Mouse (Mus musculus) urinary bladder, adult 2 months (tissue): ENCODE measurements at regions not wholly inside any gene's neighbourhood (a gene's known extent, or its start where the extent isn't known, plus 50 kb on each side); places are given as distances from the start of the nearest gene placed in this dataset.

Source experiments
- DNase-seq: peaks from one replicate; pipeline ENCODE4 v3.0.0; 2022; ENCODE audit warnings: low spot score

DNA sequence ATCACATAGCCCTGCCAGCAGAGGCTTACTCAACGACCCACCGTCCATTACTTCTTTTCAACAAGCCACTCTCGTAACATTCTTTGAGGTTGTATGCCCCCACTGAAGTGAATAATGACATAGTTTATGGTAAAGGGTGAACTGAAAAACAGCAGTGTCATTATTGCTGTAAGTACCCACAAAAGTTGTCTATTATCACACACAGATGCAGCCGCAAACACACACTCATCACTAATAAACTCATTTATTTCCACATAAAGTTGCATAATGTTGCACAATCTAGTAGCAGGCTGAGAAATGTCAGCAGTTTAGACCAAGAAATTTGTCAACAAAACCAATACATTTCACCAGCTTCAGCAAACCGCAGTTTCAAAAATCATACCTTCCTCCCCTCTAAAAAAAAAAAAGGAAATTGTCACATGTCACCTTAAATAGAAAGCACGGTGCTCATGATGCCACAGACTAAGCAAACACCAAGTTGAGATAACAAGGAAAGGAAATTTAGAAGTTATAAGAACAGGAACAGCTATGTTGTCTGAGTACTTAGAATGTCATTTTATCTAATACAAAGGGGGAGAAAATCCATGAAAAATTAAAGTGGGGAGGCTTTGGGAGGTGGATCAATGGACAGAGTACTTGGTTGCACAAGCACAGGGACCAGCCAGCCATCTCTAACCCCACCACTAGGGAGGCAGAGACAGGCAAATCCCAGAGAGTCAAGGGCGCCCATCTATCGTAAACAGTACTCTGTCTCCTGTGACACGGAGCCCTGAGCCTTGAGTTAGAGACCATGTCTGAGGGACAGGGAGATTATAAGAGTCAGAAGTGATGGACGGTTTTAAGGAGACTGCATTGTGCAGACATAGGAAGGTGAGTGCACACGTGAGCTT is 195.9 kb downstream of the Hlx start:
- DNase-seq = no peak

DNA sequence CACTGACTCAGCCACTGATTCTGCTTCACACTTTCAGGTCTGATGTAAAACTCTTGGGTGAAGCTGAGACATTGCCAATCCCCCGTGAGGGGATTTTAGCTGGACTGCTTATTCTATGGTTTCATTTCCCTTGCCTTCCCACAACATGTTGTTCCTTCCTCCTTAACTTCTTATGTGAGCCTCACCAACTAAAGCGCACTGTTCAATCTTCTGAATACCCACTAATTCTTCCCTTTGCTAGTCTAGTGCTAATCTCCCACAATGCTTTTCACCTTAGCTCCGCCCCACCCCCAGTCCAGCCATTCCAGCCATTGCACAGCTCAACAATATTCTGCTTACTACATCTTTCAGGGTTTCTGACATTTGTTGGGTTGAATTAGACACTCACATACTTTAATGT is 196.7 kb downstream of the Hlx start:
- no peak for DNase-seq

DNA sequence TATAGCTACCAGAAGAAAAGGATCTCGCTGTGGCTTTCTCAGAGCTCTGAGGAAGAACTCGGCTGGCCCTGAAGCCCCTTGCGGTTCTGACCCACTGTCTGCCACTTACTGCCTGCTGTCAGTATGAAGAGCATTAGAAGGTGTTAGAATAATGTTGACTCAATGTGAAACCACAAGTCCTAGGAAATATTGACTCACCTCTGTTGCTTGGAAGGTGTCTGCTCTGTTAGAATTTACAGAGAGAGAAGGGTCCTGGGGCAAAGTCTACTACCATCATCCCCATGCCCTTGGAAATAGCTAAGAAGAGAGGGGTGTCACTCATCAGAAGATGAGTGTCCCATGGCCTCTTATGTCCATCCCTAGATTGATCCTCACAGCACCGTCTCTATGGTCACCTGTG is 197.9 kb downstream of the Hlx start:
- DNase-seq = no peak

DNA sequence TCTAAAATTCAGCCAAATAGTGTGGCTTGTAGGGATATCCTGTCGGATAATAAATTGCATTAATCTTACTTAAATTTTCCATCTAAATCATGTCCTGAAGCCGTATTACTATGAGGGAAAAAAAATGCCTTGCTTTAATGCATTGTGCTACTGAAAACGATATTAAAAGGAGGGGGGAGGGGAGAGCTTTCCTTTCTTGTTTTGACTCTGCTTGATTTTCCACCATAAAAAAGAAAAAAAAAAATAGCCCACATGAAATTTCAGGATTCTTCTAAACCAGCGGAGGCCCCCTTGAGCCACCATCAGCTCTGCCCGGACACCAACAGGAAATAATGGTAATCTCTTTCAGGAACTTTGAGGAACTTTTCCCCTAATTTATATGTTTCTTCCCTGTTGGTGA is 198.5 kb downstream of the Hlx start:
- DNase-seq = no peak

DNA sequence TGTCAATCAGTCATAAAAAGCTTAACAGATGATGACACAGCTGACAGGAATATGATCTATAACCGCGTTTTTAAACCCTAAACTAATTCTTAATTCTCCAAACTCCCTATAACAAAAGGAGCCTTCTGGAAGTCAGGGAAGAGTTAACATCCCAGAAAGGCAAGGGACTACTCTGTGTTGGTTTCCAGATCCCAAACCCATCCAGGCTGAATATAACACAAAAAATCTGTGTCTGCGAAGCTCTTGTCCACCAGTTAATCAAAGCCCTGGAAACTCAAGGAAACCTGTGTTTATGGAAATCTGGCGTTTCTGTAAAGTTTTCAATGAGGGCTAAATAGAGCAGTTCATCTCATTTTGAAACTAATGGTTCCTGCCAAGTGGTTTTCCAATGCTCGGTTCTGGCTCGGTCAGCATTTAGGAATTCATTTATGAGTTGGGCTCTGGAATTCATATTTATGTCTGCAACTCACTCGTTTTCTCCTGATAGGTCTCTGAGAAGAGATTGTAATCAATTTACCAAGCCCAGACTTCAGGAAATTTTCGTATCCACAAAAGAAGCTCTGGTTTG is 199.8 kb downstream of the Hlx start:
- DNase-seq = no peak

DNA sequence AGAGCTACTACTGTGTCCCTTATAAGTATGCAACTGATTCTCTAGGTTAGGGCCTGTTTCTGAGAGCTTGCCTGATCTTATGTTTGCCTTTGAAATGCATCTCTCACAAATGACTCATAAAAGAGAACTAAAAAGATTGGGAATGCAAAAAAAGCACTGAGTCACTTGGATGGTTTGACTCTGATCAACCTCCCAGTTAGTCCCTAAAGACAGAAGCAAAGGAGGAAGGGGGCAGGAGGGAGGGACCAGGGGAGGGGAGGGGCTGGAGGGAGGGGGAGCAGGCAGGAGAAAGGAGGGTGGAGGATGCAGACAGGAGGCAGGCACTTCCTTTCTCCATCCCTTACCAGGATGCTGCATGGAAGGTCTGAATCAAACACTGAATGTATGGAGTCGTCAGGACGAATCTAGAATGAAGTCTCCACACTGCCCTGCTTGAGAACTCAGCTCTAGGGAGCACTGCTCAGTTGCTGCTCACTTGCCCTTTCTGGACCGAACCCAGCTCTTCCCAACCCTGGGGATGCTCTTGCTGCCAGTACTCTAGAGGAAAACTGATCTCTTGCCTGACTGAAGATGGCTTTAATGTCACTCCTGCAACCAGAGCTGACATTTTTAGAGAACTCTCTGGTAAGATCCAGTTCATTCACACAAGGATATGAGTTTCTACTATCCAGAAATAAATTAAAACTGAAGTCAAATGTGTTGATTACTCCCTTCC is 201.7 kb downstream of the Hlx start:
- no peak for DNase-seq

DNA sequence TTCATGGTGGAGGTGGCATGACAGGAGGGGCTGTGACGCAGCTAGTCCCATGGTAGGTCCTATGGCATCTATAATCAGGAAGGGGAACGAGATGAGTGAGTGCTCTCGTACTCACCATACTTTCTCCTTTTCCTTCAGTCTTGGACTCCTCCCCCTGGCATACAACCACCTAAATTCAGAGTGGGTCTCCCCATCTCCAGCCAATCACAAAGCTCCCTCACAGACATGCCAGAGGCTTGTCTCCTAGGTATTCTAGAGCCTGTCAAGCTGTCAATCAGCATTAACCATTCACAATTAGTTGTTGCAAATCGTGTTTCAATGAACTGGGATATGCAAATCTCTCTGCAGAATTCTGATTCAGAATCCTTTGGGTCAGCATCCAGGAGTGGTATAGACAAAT is 206.7 kb downstream of the Hlx start:
- no peak for DNase-seq

DNA sequence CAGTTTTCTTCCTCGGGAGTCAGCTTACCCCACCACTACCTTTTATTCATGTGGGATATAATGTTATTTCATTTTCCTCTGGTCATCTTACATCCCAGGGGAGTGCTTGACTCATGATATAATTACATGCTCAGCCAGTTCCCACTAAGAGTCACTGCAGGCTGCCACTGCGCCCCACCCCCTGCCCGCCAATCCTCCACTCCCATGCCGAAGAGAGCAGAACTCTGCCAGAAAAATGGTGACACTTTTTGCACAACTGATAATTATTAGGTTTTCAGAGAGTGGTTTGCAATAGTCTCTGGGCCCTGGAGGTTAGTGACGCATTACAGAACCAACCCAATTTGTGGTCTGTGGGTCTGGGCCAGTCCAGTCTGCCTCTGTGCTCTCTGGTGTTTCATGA is 212.9 kb downstream of the Hlx start:
- DNase-seq = no peak

DNA sequence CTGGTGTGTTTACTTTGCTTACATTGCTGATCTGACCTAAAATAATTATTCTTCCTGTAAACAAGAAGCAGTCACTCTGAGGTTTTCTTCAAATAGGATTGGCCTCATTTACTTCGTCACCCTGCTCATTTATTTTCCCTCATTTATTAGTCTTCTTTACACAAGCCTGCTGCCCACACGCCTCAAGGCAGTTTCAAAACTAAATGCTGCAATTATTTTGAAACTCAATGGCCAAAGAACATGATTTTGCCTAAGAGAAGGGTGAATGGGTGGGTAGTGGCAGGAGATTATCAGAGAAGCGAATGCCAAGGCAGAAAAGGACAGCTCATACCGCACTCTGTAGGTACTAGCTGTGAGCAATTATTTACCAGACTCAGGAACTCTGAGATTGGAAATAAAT is 227.8 kb downstream of the Hlx start:
- DNase-seq = no peak

DNA sequence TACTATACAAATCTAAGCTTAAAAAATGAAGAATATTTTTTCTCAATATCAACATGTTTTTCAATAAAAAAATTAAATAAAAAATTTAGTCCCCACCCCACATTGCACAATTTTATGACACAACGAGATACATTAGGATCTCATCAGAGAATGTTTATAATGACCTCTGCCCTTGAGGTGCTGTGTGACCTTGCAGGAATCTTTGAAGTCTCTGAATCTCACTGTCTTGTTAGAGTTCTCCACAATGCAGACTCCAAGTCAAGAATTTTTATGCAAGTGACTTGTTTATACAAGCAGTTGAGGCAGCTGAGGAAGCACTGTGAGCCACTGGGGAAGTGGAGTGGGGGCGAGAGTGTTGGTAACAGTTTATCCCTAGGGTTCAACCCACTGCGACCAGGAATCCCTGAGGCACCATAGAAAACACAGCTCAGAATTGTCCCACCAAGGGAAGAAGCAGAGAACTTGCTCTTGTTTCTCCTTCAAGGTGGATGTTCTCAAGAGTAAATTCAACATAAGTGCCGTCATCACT is 228.5 kb downstream of the Hlx start:
- DNase-seq = no peak

DNA sequence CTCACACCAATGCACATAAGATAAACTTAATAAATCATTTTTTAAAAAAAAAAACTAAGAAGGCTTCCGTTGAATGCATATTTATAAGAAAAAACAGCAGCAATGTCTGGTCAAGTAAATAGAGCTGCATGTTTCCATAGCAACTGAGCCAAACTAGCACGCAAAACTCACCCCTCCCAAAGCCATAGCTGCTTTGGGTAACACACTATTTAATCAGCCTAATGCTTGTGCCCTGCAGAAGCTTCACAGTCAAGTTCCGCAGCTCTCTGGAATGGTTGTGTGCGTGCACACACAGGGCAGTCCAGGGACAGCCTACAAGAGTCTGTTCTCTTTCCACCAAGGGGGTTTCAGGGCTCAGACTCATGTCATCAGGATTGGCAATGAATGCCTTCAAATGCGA is 231.7 kb downstream of the Hlx start:
- no peak for DNase-seq

DNA sequence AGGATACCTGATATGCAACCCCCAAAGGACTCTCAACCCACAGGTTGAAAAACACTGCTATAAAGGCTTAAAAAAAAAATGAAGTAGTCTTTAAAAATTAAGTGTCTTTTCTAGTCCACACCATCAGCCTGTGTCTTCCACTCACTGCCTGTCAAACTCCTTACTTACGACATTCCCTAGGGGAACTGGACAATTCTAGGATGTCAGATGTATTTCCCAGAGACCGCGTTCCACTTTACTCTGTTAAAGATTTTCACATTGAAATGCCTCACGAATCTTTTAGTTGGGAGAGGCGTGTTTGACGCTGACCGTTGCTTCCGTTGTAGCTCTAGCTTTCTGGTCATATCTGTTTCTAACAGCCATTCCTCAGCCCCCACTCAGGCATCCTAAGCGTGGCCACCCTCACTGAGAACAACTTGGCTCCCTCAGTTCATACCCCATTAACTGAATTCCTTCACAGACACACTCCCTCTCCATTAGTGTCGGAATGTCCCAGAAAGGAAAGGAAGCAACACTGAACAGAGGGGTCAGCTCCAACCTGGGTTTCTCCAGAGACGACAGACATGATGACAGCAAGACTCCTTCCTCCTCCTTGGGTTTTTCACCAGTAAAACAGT is 233.4 kb downstream of the Hlx start:
- DNase-seq = no peak

DNA sequence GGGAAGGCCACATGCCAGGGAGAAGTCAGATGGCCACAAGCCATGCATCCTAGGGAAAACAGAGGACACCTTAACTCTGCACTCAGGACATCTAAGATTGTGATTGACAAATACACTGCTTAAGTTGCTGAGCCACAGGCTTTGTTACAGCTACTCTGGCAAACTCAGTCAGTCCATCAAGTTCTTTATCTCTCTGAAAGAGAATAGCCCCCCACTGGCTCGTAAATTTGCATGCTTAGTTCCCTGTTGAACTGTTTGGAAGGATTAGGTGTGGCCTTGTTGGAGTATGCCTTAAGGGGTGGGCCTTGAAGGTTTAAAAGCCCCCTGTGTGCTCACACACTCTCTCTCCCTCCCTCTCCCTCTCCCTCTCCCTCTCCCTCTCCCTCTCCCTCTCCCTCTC is 235.4 kb downstream of the Hlx start:
- no peak for DNase-seq

DNA sequence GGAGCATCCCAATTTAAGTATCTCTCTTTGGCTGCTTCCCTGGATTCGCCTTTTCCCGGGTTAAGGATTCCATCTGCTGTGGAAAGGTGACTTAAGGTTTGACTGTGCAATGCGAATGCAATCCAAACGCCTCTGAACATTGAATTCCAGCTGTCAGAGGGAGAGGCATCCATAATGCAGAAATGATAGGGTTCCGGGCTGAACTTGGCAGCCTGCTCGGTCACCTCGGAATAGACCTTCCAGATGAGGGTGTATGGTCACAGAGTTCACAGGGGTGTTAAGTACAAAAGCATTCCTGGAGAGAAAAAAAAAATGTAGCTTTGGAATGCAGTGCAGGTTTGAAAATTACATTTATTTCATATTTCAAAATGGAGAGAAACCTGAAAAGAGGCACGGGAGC is 238.6 kb downstream of the Hlx start:
- DNase-seq = no peak

DNA sequence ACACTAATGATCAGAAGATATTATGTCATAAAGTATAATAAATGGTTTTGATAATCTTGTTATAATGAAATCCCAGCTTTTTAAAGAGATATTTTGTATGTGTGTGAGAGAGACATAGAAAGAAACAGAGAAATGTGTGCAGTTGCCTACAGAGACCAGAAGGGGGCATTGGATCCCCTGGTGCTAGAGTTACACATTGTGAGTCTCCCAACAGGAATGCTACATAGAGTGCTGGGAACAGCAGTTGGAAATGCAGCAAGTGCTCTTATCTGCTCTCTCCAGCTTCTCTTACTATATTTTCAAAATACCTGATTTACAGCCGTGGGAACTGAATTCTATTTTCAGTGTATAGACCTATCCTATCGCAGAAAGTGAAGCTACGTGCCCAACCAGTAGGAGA is 240.3 kb downstream of the Hlx start:
- DNase-seq = no peak

DNA sequence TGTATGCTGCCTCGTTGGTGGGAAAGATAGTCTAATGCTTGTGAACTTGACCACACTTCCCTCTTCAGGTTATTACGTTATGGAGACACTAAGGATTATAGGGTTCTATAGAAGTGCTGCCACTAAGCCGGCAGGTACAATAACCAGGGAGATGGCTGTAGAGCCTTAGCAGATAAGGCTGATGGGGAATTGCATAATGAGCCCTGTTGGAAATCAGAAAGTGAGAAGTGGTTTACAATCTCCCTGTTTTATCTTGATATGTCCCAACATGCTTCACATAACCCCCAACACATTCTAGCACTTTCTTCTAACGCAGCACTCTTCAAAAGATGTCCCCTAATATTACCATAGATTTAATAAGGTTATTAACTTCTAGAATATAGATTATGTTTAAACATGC is 241.2 kb downstream of the Hlx start:
- no peak for DNase-seq

DNA sequence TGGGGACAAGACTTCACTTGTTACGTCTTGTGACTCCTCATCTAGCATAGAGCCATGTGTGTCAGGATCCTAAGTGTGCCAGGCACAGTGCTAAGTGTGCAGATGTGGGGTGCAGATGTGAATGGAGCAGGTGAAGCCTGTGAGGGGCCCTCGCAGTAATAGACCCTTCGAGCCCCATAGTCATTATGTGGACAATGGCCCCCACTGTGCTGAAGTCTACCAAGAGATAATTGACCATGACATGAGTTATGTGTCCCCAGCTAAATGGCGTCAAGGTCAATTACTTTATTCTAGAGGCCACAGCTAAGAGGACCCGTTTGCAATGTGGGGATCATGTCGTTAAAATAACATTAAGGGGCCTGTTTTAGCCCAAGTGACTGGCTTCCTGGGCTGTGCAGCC is 245.0 kb downstream of the Hlx start:
- no peak for DNase-seq

DNA sequence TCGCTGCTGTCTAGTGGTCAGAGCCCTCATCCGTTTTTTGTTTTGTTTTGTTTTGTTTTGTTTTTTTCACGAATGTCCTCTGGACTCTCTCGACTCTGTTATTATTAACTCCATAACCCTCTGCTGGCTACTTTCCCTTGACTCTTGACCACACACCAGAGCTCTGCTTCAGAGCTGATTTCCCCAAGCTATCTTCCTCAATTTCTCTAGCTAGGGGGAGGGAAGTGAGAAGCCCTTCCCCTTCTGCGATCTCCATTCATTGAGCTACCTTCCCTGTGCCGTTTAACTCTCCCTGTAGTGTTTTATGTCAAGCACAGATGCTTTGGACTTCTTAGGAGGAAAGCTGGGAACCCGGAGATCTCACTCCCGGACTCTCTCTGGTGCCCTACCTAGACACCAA is 247.6 kb downstream of the Hlx start:
- no peak for DNase-seq

DNA sequence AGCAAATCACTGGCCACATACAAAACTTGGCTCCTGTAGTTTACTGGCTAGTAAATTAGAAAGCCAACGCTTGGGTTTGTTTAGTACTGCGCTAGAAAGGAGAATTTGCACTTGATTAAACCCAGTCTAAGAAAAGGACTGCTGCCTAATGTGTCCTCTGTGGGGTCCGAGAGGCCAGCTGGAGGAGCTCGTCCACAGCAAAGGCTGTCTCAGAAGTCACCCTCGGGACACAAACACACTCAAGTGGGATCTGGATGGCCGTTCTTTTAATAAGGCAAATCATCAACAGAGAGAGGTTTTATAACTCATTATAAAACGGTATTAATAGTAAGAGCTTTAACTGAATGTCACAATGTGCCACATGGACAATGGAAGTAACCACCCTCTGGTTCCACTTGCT is 249.0 kb downstream of the Hlx start:
- no peak for DNase-seq

DNA sequence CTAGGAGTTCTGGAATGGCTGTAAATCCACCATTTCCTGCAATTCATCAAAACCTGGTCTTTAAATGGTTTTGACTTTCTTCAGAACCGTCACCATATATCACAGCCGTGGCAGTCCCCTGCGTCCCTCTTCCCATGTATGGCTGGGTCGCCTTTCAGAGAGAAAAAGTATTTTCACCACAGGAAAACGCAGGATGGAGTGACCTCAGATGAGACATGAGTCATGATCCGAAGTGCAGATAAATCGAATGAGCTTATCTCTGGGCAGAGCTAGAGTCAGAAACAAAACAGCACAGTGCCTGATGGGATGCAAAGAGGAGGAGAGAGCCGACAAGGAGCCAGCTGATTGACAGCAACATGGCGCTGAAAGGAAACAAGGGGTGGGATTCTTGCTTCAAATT is 250.4 kb downstream of the Hlx start:
- DNase-seq = no peak

DNA sequence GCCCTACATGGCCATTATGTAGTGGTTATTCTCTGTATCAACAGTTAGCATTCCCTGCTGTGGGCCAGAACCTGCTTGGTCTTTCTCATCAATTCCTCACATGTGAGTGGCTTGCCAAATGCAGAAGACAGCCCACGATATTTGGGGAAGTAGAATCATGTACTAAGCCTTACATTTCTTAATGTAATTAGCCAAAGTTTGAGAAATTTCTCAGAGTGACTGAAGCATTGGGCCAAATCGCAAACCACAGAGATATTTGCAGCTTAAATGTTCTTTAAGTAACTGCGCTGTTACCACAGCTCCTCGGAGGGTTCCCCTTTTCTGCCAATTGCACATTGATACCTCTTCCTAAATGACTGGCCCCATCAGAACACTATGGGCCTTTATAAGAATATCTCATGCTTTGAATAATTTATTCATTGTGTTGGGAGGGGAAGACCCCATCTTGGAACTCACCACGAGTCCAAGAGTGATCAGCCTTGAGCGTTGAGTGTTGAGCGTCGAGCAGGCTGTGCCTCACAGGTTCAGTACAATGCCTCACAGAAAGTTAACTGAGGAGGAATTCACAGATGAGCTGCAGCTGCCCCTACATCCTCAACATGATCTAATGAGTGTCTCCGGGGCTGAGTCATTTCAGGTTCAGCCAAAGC is 251.7 kb downstream of the Hlx start:
- no peak for DNase-seq

DNA sequence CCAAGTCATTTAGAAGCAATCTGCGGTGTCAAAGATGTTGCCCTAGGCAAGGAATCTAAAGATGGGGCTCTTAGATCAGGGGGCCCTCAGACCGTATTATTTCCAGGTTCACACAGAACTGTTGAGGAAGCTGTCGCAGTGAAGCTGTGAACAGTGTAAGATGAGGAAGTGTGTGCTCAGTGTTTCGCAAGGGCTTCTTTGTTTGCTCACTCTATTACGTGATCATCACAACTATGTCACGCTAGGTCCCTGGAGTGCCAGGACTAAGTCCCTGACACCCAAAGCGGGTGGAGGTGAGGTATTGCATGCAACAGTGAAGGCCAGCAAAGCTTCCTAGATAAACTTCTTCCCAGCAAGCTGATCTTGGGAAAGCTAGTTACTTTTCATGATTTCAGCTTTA is 254.4 kb downstream of the Hlx start:
- DNase-seq = no peak
